Mouse (Mus musculus) stomach, embryonic 16.5 days (tissue): ENCODE data around the gene Rgs6. TPM values are rescaled to one million over a fixed set of nuclear protein-coding genes. Genes with fewer than 3 reads are reported as not detected.

Experiments
- ATAC-seq: fragments of 200-750 bp; cut with Nextera tagmentation; 2 replicates; pipeline ENCODE4 v1.8.0; 2017; ENCODE audit warnings: moderate number of reproducible peaks, moderate TSS enrichment; ENCODE audit not compliant: insufficient read depth, low FRiP score
- H3K27ac ChIP-seq: fragments of 300-500 bp; sonication (generic); 2 replicates; pipeline ENCODE4 v1.5.1; 2014; ENCODE audit warnings: low read length
- H3K27me3 ChIP-seq: fragments of 300-500 bp; sonication (generic); 2 replicates; pipeline ENCODE4 v1.6.1; 2014; ENCODE audit warnings: low read length, control low read depth, mixed read lengths; ENCODE audit not compliant: control insufficient read depth, insufficient read depth
- H3K36me3 ChIP-seq: fragments of 300-500 bp; sonication (generic); 2 replicates; pipeline ENCODE4 v1.6.1; 2014; ENCODE audit warnings: low read length; ENCODE audit not compliant: control insufficient read depth, insufficient read depth
- H3K4me1 ChIP-seq: fragments of 300-500 bp; sonication (generic); 2 replicates; pipeline ENCODE4 v1.6.1; 2014; ENCODE audit warnings: low read length, control low read depth, mixed read lengths; ENCODE audit not compliant: control insufficient read depth, insufficient read depth
- H3K4me2 ChIP-seq: fragments of 300-500 bp; sonication (generic); 2 replicates; pipeline ENCODE4 v1.6.1; 2014; ENCODE audit warnings: low read depth, low read length, mixed read lengths
- H3K4me3 ChIP-seq: fragments of 300-500 bp; sonication (generic); replicated peaks from 2 replicates; pipeline ENCODE4 v1.5.1; 2014; ENCODE audit warnings: mild to moderate bottlenecking, low read length
- H3K9ac ChIP-seq: fragments of 300-500 bp; sonication (generic); 2 replicates; pipeline ENCODE4 v1.6.1; 2014; ENCODE audit warnings: low read length
- H3K9me3 ChIP-seq: fragments of 300-500 bp; sonication (generic); replicated peaks from 2 replicates; pipeline ENCODE4 v1.6.1; 2016; ENCODE audit warnings: low read length, control low read depth; ENCODE audit not compliant: control insufficient read depth
- WGBS: fragments of 180-500 bp; shearing (Covaris S2); extraction: QIAGEN DNeasy Blood & Tissue Kit; methylation state at CpG from one replicate; pipeline ENCODE4 v1.1.7; 2014; 5-methylcytosine and 5-hydroxymethylcytosine counted together
- polyA plus RNA-seq: library from polyadenylated mRNA; unstranded; fragments of >200 nt; fragmentation: Nextera tagmentation; extraction: Ambion mirVana; gene quantifications from 2 replicates; pipeline ENCODE4 v1.2.1, GENCODE M21; 2015

Rgs6 gene
- polyA plus RNA-seq, 1 experiment from 2014 or later = 1.5 TPM

DNA sequence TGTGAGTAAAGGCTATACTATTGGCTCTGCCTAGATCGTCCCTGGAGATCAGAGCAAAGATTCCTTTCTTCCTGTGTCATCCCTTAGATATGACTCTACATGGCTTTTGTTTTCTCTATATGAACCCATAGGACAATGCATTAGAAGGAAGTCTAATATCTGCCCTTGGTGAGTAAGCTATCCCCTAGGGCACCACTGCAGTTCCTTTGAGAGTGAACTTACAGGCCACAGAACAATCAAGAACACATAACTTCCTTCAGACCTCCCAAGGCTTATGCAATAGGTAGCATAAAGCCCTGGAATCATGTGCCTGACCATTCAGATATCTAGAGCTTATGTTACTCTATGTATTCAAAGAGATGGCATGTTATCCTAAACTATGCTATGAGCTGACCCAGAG, 347.7 kb downstream of the Rgs6 start:
- no peak overlapping the region for H3K27ac ChIP-seq
- H3K4me1 ChIP-seq = no peaks in the 10 kb centered on the region
- H3K4me2 ChIP-seq = no peak overlapping the region
- no peak overlapping the region for H3K9ac ChIP-seq
- no peaks in the 10 kb centered on the region for H3K27me3 ChIP-seq
- no peaks in the 10 kb centered on the region for H3K9me3 ChIP-seq
- no peak for ATAC-seq
- WGBS = 78% methylated on average over 1 of the region's 1 CpGs
- no peaks in the 10 kb centered on the region for H3K36me3 ChIP-seq
- no peak overlapping the region for H3K4me3 ChIP-seq

DNA sequence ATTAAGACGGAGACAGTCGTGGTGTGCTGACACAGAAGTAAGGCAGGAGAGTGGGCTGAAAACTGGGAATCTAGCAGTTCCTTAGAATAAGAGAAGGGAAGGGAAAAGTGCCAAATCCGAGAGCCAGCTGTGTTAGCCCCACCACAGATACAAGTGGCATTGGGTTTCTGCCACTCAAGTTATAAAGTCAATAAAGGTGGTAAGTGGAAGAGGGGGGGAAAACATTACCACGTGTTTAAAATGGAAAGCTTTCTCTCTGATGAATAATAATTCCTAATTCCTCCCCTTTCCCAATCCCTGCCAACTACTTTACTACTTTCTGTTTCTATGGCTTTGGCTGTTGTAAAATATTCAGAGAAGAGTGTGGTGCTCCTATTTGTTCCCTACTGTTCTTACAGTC, 352.4 kb downstream of the Rgs6 start:
- whole genome bisulfite sequencing = 54% methylated on average over 4 of the region's 4 CpGs
- no peak overlapping the region for H3K27ac ChIP-seq
- no peak for ATAC-seq

DNA sequence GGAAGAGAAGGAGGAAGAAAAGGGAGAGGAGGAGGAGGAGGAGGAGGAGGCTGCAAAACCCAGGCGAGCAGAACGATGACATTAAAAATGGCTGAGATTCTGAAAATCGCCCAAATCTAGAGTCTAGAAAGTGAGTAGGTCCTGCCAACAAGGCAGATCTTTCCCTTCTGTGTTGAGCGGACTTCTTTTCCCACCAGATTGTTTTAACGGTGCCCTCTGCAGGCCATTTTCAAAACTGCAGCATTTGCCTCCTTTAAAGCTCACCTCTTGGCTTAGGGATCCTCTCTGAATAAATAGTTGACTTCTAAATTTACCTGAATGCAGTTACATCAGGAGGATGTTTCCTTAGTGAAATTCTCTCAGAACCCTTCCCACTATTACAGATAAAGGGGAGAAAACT, 358.4 kb downstream of the Rgs6 start:
- WGBS = 6% methylated on average over 5 of the region's 5 CpGs
- ATAC-seq = peak; percentile 60; the same call in 1 of the 2 replicates
- no peaks in the 10 kb centered on the region for H3K9me3 ChIP-seq

More for the DNA sequence above, 352.4 kb downstream of the Rgs6 start:
- Histone ChIP-seq H3K4me1 (no peaks in the 10 kb centered on the region), H3K4me2 (no peak overlapping the region), H3K9me3 (no peaks in the 10 kb centered on the region), H3K4me3 (no peak overlapping the region), H3K27me3 (no peaks in the 10 kb centered on the region), H3K9ac (no peak overlapping the region), H3K36me3 (no peaks in the 10 kb centered on the region)

DNA sequence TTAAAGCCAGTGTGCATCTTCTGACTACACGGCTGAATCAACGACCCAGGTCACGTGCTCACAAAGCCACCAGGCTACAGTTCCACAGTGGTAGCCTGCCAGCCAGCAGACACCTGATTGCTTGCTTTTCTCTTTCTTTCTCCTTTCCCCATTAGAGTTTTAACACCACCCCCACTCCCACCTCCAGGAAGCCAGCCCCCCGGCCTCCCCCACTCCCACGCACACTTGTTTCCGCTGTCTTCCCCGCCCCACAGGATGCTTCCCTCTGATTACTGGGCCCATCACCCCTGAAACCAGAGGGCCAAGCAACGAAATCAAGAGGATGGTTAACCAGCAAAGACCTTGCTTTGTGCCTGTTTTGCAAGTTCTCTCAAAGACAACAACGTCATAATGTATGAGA, 373.0 kb downstream of the Rgs6 start:
- H3K36me3 ChIP-seq = no peaks in the 10 kb centered on the region
- no peak overlapping the region for H3K4me2 ChIP-seq
- 78% methylated on average over 9 of the region's 9 CpGs for WGBS
- no peak for ATAC-seq
- no peaks in the 10 kb centered on the region for H3K9me3 ChIP-seq
- 0 out of 2 replicates have a peak, but pooled peaks cover 3% of the 10 kb centered on the region for H3K4me1 ChIP-seq
- H3K9ac ChIP-seq = no peak overlapping the region
- H3K27me3 ChIP-seq = no peaks in the 10 kb centered on the region
- H3K4me3 ChIP-seq = no peak overlapping the region
- no peak overlapping the region for H3K27ac ChIP-seq

More for the DNA sequence above, 358.4 kb downstream of the Rgs6 start:
- Histone ChIP-seq H3K4me3 (no peak overlapping the region), H3K4me1 (no peaks in the 10 kb centered on the region), H3K27ac (no peak overlapping the region), H3K9ac (no peak overlapping the region), H3K36me3 (no peaks in the 10 kb centered on the region), H3K4me2 (0 out of 2 replicates have a peak overlapping the region, but pooled peaks have one; percentile 27), H3K27me3 (no peaks in the 10 kb centered on the region)

DNA sequence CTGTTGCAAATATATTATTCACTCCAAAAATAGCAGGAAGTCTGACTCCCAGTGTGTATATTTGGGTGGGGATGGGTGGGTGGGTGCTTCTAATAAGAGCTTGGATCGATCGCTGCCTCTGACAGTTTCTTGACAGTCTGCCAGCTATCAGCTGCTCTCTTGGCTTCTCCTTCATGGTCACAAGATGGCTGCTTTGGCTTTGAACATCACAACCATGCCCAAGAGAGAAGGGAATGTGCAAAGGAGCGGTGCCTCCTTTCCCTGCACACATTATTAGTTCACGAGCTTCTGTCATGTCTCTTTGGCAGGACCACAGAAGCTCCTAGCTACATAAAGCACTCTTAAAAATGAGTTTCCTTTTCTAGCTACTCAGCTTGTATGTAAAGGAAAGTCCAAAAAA, 373.8 kb downstream of the Rgs6 start:
- H3K4me2 ChIP-seq = no peak overlapping the region
- H3K9ac ChIP-seq = no peak overlapping the region
- no peaks in the 10 kb centered on the region for H3K27me3 ChIP-seq
- 60% methylated on average over 4 of the region's 4 CpGs for WGBS
- no peaks in the 10 kb centered on the region for H3K9me3 ChIP-seq
- 0 out of 2 replicates have a peak, but pooled peaks cover 3% of the 10 kb centered on the region for H3K4me1 ChIP-seq
- no peak for ATAC-seq
- H3K4me3 ChIP-seq = no peak overlapping the region
- no peak overlapping the region for H3K27ac ChIP-seq
- no peaks in the 10 kb centered on the region for H3K36me3 ChIP-seq

DNA sequence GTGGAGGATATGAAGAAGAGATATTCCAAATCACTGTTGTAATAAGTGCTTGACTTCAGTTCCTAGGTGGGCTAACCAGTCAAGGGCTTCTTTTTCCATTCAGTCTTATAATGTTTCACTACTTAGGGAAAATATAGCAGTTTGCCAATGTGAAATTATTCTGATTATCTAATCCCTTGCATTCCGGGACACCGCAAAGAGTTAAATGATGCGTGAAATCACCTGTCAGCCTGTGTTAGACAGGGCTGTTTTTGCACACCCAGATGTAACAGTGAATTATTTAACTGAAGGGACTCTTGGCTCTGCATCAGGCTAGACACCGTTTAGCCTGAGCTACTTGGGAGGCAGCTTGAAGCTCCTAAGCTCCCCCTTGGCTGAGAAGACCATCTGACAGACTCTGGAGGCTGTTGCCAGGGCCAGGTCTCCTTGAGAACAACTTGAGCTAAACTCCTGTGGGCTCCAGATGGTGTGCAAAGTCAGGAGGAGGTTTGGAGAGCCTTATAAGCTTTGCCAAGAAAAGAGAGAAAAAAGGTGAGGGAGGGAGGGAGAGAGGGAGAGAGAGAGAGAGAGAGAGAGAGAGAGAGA, 382.5 kb downstream of the Rgs6 start:
- Histone ChIP-seq H3K4me3 (no peak overlapping the region), H3K27ac (no peak overlapping the region), H3K36me3 (no peaks in the 10 kb centered on the region), H3K4me2 (no peak overlapping the region), H3K9me3 (no peaks in the 10 kb centered on the region), H3K4me1 (no peaks in the 10 kb centered on the region), H3K9ac (no peak overlapping the region), H3K27me3 (no peaks in the 10 kb centered on the region)
- WGBS = 84% methylated on average over 4 of the region's 4 CpGs
- ATAC-seq = no peak

DNA sequence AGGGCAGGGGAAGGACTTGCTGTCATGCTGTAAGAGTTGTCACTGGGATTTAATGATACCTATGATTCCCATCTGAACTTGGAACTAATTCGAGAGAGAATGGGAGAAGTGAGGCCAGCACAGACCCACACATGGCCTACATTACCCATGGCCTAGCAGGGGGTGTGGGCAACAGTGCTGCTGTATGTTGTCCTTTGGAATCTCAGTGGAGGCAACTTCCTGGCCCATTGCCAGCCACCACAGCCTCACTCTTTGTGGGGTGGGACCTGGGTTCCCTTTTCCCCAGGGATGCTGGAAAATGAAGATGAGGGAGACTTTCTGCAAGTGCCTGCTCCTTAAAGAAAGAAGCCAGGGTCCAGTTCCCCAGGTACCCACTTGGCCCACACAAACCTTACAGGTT, 383.1 kb downstream of the Rgs6 start:
- Histone ChIP-seq H3K27me3 (no peaks in the 10 kb centered on the region), H3K27ac (no peak overlapping the region), H3K9me3 (no peaks in the 10 kb centered on the region), H3K4me2 (no peak overlapping the region), H3K4me1 (no peaks in the 10 kb centered on the region), H3K36me3 (no peaks in the 10 kb centered on the region), H3K4me3 (no peak overlapping the region), H3K9ac (no peak overlapping the region)
- ATAC-seq = no peak
- 89% methylated on average over 1 of the region's 1 CpGs for WGBS

DNA sequence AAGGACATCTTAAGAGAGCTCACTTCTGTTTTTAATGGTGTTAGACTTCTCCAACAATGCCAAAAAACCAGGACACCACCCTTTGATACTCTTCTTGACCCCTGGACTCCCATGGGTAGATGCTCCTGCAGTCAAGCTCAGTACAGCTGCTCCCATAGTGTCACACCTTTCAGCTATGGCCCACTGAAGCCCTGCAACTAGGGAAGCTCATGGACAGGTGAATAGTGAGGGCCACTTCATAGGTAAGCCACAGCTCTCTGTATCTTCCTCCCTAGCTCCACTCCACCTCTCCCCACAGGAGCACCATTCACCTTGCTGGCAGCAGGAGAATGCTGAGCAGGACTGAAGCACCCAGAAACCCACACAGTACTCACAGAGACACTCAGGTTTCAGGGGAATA, 384.6 kb downstream of the Rgs6 start:
- Histone ChIP-seq H3K9me3 (no peaks in the 10 kb centered on the region), H3K9ac (no peak overlapping the region), H3K27ac (no peak overlapping the region), H3K4me1 (no peaks in the 10 kb centered on the region), H3K4me2 (no peak overlapping the region), H3K4me3 (no peak overlapping the region), H3K27me3 (no peaks in the 10 kb centered on the region), H3K36me3 (no peaks in the 10 kb centered on the region)
- ATAC-seq = no peak

DNA sequence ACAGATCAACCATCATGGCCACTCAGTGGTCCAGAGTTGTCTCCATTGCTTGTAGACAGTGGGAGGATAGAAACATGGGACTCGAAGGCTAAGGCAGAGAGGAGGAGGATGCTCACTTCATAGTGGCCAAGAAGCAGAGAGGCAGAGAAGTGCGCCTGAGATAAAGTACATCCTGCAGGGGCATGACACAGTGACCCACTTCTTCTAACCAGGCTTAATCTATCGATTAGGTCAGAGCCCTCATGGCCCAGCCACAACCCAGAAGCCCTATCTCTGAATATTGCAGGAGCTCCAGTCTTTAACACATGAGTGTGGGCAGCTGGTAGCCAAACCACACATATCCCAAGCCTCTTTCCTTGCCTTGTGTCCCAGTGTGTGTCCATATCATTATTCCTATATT, 385.7 kb downstream of the Rgs6 start:
- WGBS = 92% methylated on average over 3 of the region's 3 CpGs
- Histone ChIP-seq H3K9me3 (no peaks in the 10 kb centered on the region), H3K9ac (no peak overlapping the region), H3K4me2 (no peak overlapping the region), H3K4me1 (no peaks in the 10 kb centered on the region), H3K4me3 (no peak overlapping the region), H3K36me3 (no peaks in the 10 kb centered on the region), H3K27me3 (no peaks in the 10 kb centered on the region), H3K27ac (no peak overlapping the region)
- ATAC-seq = no peak
